Mouse (Mus musculus): ENCODE measurements around the gene Apool.

Gene Apool

GRCm38 (mm10) chrX:112310804-112311530, at the start of gene Apool:
Apool (plus strand) TSS chrX:112311334.
- DNase-seq (ENCODE audit: low spot score), result peak; percentile 83

GRCm38 (mm10) chrX:112273550-112273949, 37.6 kb upstream of the Apool start:
- no peak for DNase-seq (ENCODE audit: low spot score)

- no peak for DNase-seq (ENCODE audit: low spot score)
These were observed 375 bp downstream of the Apool start for GRCm38 (mm10) chrX:112311531-112311887.

GRCm38 (mm10) chrX:112312094-112312493, 960 bp downstream of the Apool start:
- no peak for DNase-seq (ENCODE audit: low spot score)

- DNase-seq (ENCODE audit: low spot score), result no peak
These were observed 9.1 kb downstream of the Apool start for GRCm38 (mm10) chrX:112320273-112320672.

- no peak for DNase-seq (ENCODE audit: low spot score)
These were observed 28.4 kb downstream of the Apool start for GRCm38 (mm10) chrX:112339486-112339885.

GRCm38 (mm10) chrX:112347467-112348394, 36.6 kb downstream of the Apool start:
- DNase-seq (ENCODE audit: low spot score), result no peak

GRCm38 (mm10) chrX:112348395-112348791, 37.3 kb downstream of the Apool start:
- peak; percentile 10 for DNase-seq (ENCODE audit: low spot score)

GRCm38 (mm10) chrX:112368426-112368825, 57.3 kb downstream of the Apool start:
- no peak for DNase-seq (ENCODE audit: low spot score)

GRCm38 (mm10) chrX:112370577-112371410, 59.7 kb downstream of the Apool start:
- peak; percentile 19 for DNase-seq (ENCODE audit: low spot score)

- no peak for DNase-seq (ENCODE audit: low spot score)
These were observed 95.5 kb downstream of the Apool start, which contains the start of gene Satl1 for GRCm38 (mm10) chrX:112406679-112407078. Satl1 (minus strand) TSS chrX:112406779.

GRCm38 (mm10) chrX:112412309-112412708, 101.2 kb downstream of the Apool start:
- no peak for DNase-seq (ENCODE audit: low spot score)
